In the genomic region with DNA sequence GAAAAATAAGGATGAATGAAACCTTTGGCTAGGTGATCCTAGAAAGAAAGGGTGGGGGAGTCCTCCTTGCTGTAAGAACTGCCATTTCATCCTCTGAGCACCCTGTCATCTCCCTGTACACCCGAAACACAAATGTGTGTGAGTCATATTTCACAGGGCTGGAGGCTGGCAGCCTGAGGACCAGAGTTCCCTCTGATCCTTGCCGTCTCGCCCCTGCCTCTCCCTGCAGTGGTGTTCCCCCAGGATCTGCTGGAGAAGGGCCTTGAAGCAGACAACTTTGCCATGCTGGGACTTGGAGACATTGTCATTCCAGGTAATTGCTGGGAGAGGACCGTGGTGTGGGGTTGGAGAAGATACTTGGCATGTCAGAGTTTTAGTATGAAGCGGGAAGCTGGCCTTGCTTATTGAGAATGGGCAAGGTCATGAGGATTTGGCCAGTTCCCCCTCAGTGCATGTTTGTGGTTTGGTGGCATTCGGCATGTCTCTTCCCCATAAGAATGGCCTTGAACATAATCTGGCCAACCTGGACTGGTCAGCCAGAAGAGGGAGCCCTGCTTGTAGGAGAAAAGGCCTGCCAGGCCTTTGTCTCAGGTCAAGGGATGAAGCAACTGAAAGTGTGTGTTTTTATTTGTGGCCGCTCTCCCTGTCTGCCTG, we compare ENCODE assay signal across 8 mouse cellular contexts. TPM values are rescaled to one million over a fixed set of nuclear protein-coding genes. Genes with fewer than 3 reads are reported as not detected.
DNase-seq lines count a peak whose midpoint lies in the region; ATAC-seq and TF ChIP-seq lines count a peak whose summit lies in the region.

No protein-coding gene starts in this region.

- H3K4me3 ChIP-seq in liver, embryonic 12.5 days, result no peak overlapping the region
- no peak overlapping the region for H3K4me3 ChIP-seq in liver, embryonic 11.5 days (ENCODE audit: low read depth, low read length)
- no peak overlapping the region for H3K4me3 ChIP-seq in kidney, embryonic 15.5 days (replicated peaks)
- no peak overlapping the region for H3K4me3 ChIP-seq in neural tube, embryonic 13.5 days

- H3K36me3 ChIP-seq in liver, embryonic 12.5 days, result peaks cover 74% of the 10 kb centered on the region
- H3K36me3 ChIP-seq in liver, embryonic 11.5 days (ENCODE audit: control insufficient read depth, insufficient read depth, low read length), result peaks cover 31% of the 10 kb centered on the region
- peaks cover 76% of the 10 kb centered on the region for H3K36me3 ChIP-seq in kidney, embryonic 15.5 days
- peaks cover 78% of the 10 kb centered on the region for H3K36me3 ChIP-seq in neural tube, embryonic 13.5 days

- no peak overlapping the region for H3K9ac ChIP-seq in liver, embryonic 12.5 days
- no peak overlapping the region for H3K9ac ChIP-seq in liver, embryonic 11.5 days (ENCODE audit: low read depth, low read length)
- H3K9ac ChIP-seq in kidney, embryonic 15.5 days, result no peak overlapping the region
- H3K9ac ChIP-seq in neural tube, embryonic 13.5 days, result peak overlapping the region; percentile 22

- peaks cover 31% of the 10 kb centered on the region for H3K4me1 ChIP-seq in liver, embryonic 12.5 days
- H3K4me1 ChIP-seq in liver, embryonic 11.5 days (replicated peaks; ENCODE audit: control insufficient read depth, insufficient read depth, low read length), result peaks cover 6% of the 10 kb centered on the region
- H3K4me1 ChIP-seq in kidney, embryonic 15.5 days, result peaks cover 24% of the 10 kb centered on the region
- H3K4me1 ChIP-seq in neural tube, embryonic 13.5 days (replicated peaks), result peaks cover 29% of the 10 kb centered on the region

- no peak for TF ChIP-seq POLR2A in brain, embryonic 14.5 days (IDR thresholded peaks at IDR 0.05; ENCODE audit: borderline replicate concordance, extremely low read depth, insufficient read depth, insufficient read length, poor library complexity, severe bottlenecking)

- TF ChIP-seq CTCF in brain, embryonic 14.5 days (IDR thresholded peaks at IDR 0.05; ENCODE audit: borderline replicate concordance, extremely low read depth, insufficient read depth, insufficient read length), result peak; percentile 40; the same call in 1 of the 2 replicates

- no peak for DNase-seq in liver, embryonic 11.5 days (ENCODE audit: low spot score)
- peak; percentile 44 for DNase-seq in brain, embryonic 14.5 days (ENCODE audit: low read depth)
- DNase-seq in frontal cortex, adult 2 months (ENCODE audit: extremely low spot score in 1 of 2, low spot score in 1 of 2), result no peak
- no peak for DNase-seq in layer of hippocampus, adult 9-11 months

- WGBS in liver, embryonic 12.5 days (ENCODE audit: insufficient replicate concordance), result 64% methylated on average over 7 of the region's 7 CpGs
- WGBS in liver, embryonic 11.5 days, result 76% methylated on average over 7 of the region's 7 CpGs
- 75% methylated on average over 7 of the region's 7 CpGs for WGBS in kidney, embryonic 15.5 days
- WGBS in neural tube, embryonic 13.5 days, result 85% methylated on average over 7 of the region's 7 CpGs

- 0 out of 2 replicates have a peak overlapping the region, but pooled peaks have one; percentile 42 for H3K27ac ChIP-seq in liver, embryonic 12.5 days
- no peak overlapping the region for H3K27ac ChIP-seq in liver, embryonic 11.5 days (ENCODE audit: low read depth, low read length)
- peak overlapping the region; percentile 57 for H3K27ac ChIP-seq in kidney, embryonic 15.5 days
- peak overlapping the region; percentile 15; the same call in 1 of the 2 replicates for H3K27ac ChIP-seq in neural tube, embryonic 13.5 days (replicated peaks)

- no peaks in the 10 kb centered on the region for H3K9me3 ChIP-seq in liver, embryonic 12.5 days (replicated peaks)
- H3K9me3 ChIP-seq in liver, embryonic 11.5 days (ENCODE audit: control insufficient read depth, low read length), result no peaks in the 10 kb centered on the region
- 0 out of 2 replicates have a peak, but pooled peaks cover 2% of the 10 kb centered on the region for H3K9me3 ChIP-seq in kidney, embryonic 15.5 days (replicated peaks)
- H3K9me3 ChIP-seq in neural tube, embryonic 13.5 days, result no peaks in the 10 kb centered on the region

- H3K27me3 ChIP-seq in liver, embryonic 12.5 days (replicated peaks), result no peaks in the 10 kb centered on the region
- no peaks in the 10 kb centered on the region for H3K27me3 ChIP-seq in liver, embryonic 11.5 days (replicated peaks; ENCODE audit: control insufficient read depth, insufficient read depth, low read length)
- H3K27me3 ChIP-seq in kidney, embryonic 15.5 days, result no peaks in the 10 kb centered on the region
- H3K27me3 ChIP-seq in neural tube, embryonic 13.5 days, result no peaks in the 10 kb centered on the region

- ATAC-seq in liver, embryonic 12.5 days, result no peak
- ATAC-seq in liver, embryonic 11.5 days (replicated peaks; ENCODE audit: low FRiP score), result no peak
- ATAC-seq in kidney, embryonic 15.5 days (replicated peaks; ENCODE audit: low FRiP score), result no peak
- ATAC-seq in neural tube, embryonic 13.5 days (ENCODE audit: low read depth), result no peak
- no peak for ATAC-seq in CD4-positive, CD25-positive, alpha-beta regulatory T cell, adult 4 months

- no peak overlapping the region for H3K4me2 ChIP-seq in liver, embryonic 12.5 days
- no peak overlapping the region for H3K4me2 ChIP-seq in liver, embryonic 11.5 days
- H3K4me2 ChIP-seq in kidney, embryonic 15.5 days, result no peak overlapping the region
- H3K4me2 ChIP-seq in neural tube, embryonic 13.5 days, result no peak overlapping the region

RNA-seq across cellular contexts. Expression of gene Mcts2, which starts 4.9 kb away (rescaled TPM):
- polyA plus RNA-seq in liver, embryonic 12.5 days (2016; fragmentation: Nextera tagmentation; extraction: Ambion mirVana), result 26.4 and 27.2 TPM in 2 replicates
- polyA plus RNA-seq in liver, embryonic 11.5 days (2014; fragmentation: Nextera tagmentation; extraction: Ambion mirVana), result 31.5 and 37.1 TPM in 2 replicates
- 19.7 and 22.9 TPM in 2 replicates for polyA plus RNA-seq in brain, embryonic 14.5 days (2012; rRNA removed)
- polyA plus RNA-seq in kidney, embryonic 15.5 days (2015; fragmentation: Nextera tagmentation; extraction: Ambion mirVana), result 29.5 and 31.0 TPM in 2 replicates
- polyA plus RNA-seq in neural tube, embryonic 13.5 days (2015; fragmentation: Nextera tagmentation; extraction: Ambion mirVana), result 45.5 TPM in 2 replicates
- polyA plus RNA-seq in frontal cortex, adult 2 months (2012; rRNA removed), result 18.9 and 19.0 TPM in 2 replicates
- polyA plus RNA-seq in CD4-positive, CD25-positive, alpha-beta regulatory T cell, adult 4 months (2017; shearing (Covaris generic)), result 1 to 10 TPM; 3.7 to 3.9 TPM

RNA-seq across cellular contexts. Expression of gene H13, which starts 22.4 kb away (rescaled TPM):
- polyA plus RNA-seq in liver, embryonic 12.5 days (2016; fragmentation: Nextera tagmentation; extraction: Ambion mirVana), result 57.5 and 59.1 TPM in 2 replicates
- polyA plus RNA-seq in liver, embryonic 11.5 days (2014; fragmentation: Nextera tagmentation; extraction: Ambion mirVana), result 88.6 and 92.1 TPM in 2 replicates
- 188 and 200 TPM in 2 replicates for polyA plus RNA-seq in brain, embryonic 14.5 days (2012; rRNA removed)
- 141 and 147 TPM in 2 replicates for polyA plus RNA-seq in kidney, embryonic 15.5 days (2015; fragmentation: Nextera tagmentation; extraction: Ambion mirVana)
- polyA plus RNA-seq in neural tube, embryonic 13.5 days (2015; fragmentation: Nextera tagmentation; extraction: Ambion mirVana), result 149 and 155 TPM in 2 replicates
- 82.4 and 82.7 TPM in 2 replicates for polyA plus RNA-seq in frontal cortex, adult 2 months (2012; rRNA removed)
- polyA plus RNA-seq in CD4-positive, CD25-positive, alpha-beta regulatory T cell, adult 4 months (2017; shearing (Covaris generic)), result 10 to 100 TPM; 76.1 to 76.2 TPM

RNA-seq across cellular contexts. Expression of gene Id1, which starts 44.4 kb away (rescaled TPM):
- polyA plus RNA-seq in liver, embryonic 12.5 days (2016; fragmentation: Nextera tagmentation; extraction: Ambion mirVana), result 28.1 and 30.6 TPM in 2 replicates
- 52.7 and 56.3 TPM in 2 replicates for polyA plus RNA-seq in liver, embryonic 11.5 days (2014; fragmentation: Nextera tagmentation; extraction: Ambion mirVana)
- polyA plus RNA-seq in brain, embryonic 14.5 days (2012; rRNA removed), result 126 TPM in 2 replicates
- polyA plus RNA-seq in kidney, embryonic 15.5 days (2015; fragmentation: Nextera tagmentation; extraction: Ambion mirVana), result 133 and 143 TPM in 2 replicates
- 63.6 and 68.2 TPM in 2 replicates for polyA plus RNA-seq in neural tube, embryonic 13.5 days (2015; fragmentation: Nextera tagmentation; extraction: Ambion mirVana)
- polyA plus RNA-seq in frontal cortex, adult 2 months (2012; rRNA removed), result 81.5 and 93.8 TPM in 2 replicates
- polyA plus RNA-seq in CD4-positive, CD25-positive, alpha-beta regulatory T cell, adult 4 months (2017; shearing (Covaris generic)), result under 1 TPM; 0.75 to 0.82 TPM

Comparison
In these comparisons a context has a peak if more than half of its experiments do, and no peak if none do; other contexts are left out.
1. RNA of gene Id1, which starts 44.4 kb away (polyA plus RNA-seq): 133 to 143 TPM in kidney, embryonic 15.5 days, 126 TPM in brain, embryonic 14.5 days, 81.5 to 93.8 TPM in frontal cortex, adult 2 months, 63.6 to 68.2 TPM in neural tube, embryonic 13.5 days, 52.7 to 56.3 TPM in liver, embryonic 11.5 days and 28.1 to 30.6 TPM in liver, embryonic 12.5 days; 0.75 to 0.82 TPM in CD4-positive, CD25-positive, alpha-beta regulatory T cell, adult 4 months; every median in the first group is over 10 times any median in the second.